Comparison of ENCODE assay signal across 8 mouse cellular contexts in genomic region chr3:94953384-94953763, GRCm38 (mm10). TPM values are rescaled to one million over a fixed set of nuclear protein-coding genes. Genes with fewer than 3 reads are reported as not detected.
DNase-seq lines count a peak whose midpoint lies in the region; ATAC-seq and TF ChIP-seq lines count a peak whose summit lies in the region.

No protein-coding gene starts in this region.

- 16% methylated on average over 9 of the region's 9 CpGs for WGBS in embryonic facial prominence, embryonic 11.5 days
- WGBS in intestine, embryonic 15.5 days, result 10% methylated on average over 9 of the region's 9 CpGs
- 17% methylated on average over 9 of the region's 9 CpGs for WGBS in neural tube, embryonic 13.5 days

- no peak for TF ChIP-seq CTCF in left cerebral cortex, adult 2 months (IDR thresholded peaks at IDR 0.05)

- H3K4me2 ChIP-seq in embryonic facial prominence, embryonic 11.5 days (ENCODE audit: low read depth, low read length), result peak overlapping the region; percentile 28
- H3K4me2 ChIP-seq in intestine, embryonic 15.5 days (replicated peaks), result peak overlapping the region; percentile 71
- H3K4me2 ChIP-seq in neural tube, embryonic 13.5 days, result peak overlapping the region; percentile 61

- H3K4me3 ChIP-seq in left cerebral cortex, adult 2 months, result peak overlapping the region; percentile 91
- H3K4me3 ChIP-seq in embryonic facial prominence, embryonic 11.5 days (ENCODE audit: low read depth, low read length), result peak overlapping the region; percentile 52
- H3K4me3 ChIP-seq in intestine, embryonic 15.5 days (replicated peaks), result peak overlapping the region; percentile 81
- peak overlapping the region; percentile 70 for H3K4me3 ChIP-seq in neural tube, embryonic 13.5 days

- H3K27me3 ChIP-seq in embryonic facial prominence, embryonic 11.5 days (ENCODE audit: control insufficient read depth, insufficient read depth, low read length), result no peaks in the 10 kb centered on the region
- H3K27me3 ChIP-seq in intestine, embryonic 15.5 days (replicated peaks), result no peaks in the 10 kb centered on the region
- H3K27me3 ChIP-seq in neural tube, embryonic 13.5 days, result no peaks in the 10 kb centered on the region

- no peaks in the 10 kb centered on the region for H3K4me1 ChIP-seq in embryonic facial prominence, embryonic 11.5 days (ENCODE audit: control insufficient read depth, insufficient read depth, low read length)
- H3K4me1 ChIP-seq in intestine, embryonic 15.5 days (replicated peaks), result peaks cover 16% of the 10 kb centered on the region
- H3K4me1 ChIP-seq in neural tube, embryonic 13.5 days (replicated peaks), result peaks cover 24% of the 10 kb centered on the region

- no peaks in the 10 kb centered on the region for H3K9me3 ChIP-seq in embryonic facial prominence, embryonic 11.5 days (replicated peaks; ENCODE audit: control insufficient read depth, low read length)
- no peaks in the 10 kb centered on the region for H3K9me3 ChIP-seq in intestine, embryonic 15.5 days
- no peaks in the 10 kb centered on the region for H3K9me3 ChIP-seq in neural tube, embryonic 13.5 days

- DNase-seq in left cerebral cortex, adult 2 months (ENCODE audit: extremely low spot score in 1 of 2, low spot score in 2 of 2), result no peak
- no peak for DNase-seq in left cerebral cortex, postnatal 4 days
- no peak for DNase-seq in embryonic facial prominence, embryonic 11.5 days (ENCODE audit: low spot score)
- no peak for DNase-seq in urinary bladder, adult 2 months (ENCODE audit: low spot score)
- DNase-seq in gastrocnemius, adult 8-10 months (ENCODE audit: low spot score in 2 of 2), result no peak
- DNase-seq in left cerebral cortex, adult 8-10 months (ENCODE audit: low spot score in 2 of 2), result no peak

- H3K27ac ChIP-seq in left cerebral cortex, adult 2 months, result peak overlapping the region; percentile 61; the same call in 1 of the 2 replicates
- peak overlapping the region; percentile 22; the same call in 1 of the 2 replicates for H3K27ac ChIP-seq in embryonic facial prominence, embryonic 11.5 days (replicated peaks; ENCODE audit: low read depth, low read length)
- peak overlapping the region; percentile 92 for H3K27ac ChIP-seq in intestine, embryonic 15.5 days
- peak overlapping the region; percentile 96 for H3K27ac ChIP-seq in neural tube, embryonic 13.5 days (replicated peaks)

- H3K36me3 ChIP-seq in embryonic facial prominence, embryonic 11.5 days (replicated peaks; ENCODE audit: control insufficient read depth, insufficient read depth, low read depth, low read length), result peaks cover 5% of the 10 kb centered on the region
- H3K36me3 ChIP-seq in intestine, embryonic 15.5 days, result peaks cover 18% of the 10 kb centered on the region
- peaks cover 28% of the 10 kb centered on the region for H3K36me3 ChIP-seq in neural tube, embryonic 13.5 days

- intact Hi-C loops in left cerebral cortex, adult 2 months (cut with DNase I), result no loop called here
- intact Hi-C loops in left cerebral cortex, postnatal 4 days (cut with DNase I), result no loop called here

- peak overlapping the region; percentile 68 for H3K9ac ChIP-seq in embryonic facial prominence, embryonic 11.5 days (replicated peaks; ENCODE audit: low read length)
- H3K9ac ChIP-seq in intestine, embryonic 15.5 days, result peak overlapping the region; percentile 50
- H3K9ac ChIP-seq in neural tube, embryonic 13.5 days, result peak overlapping the region; percentile 87

- ATAC-seq in embryonic facial prominence, embryonic 11.5 days (replicated peaks; ENCODE audit: insufficient number of reproducible peaks, low FRiP score, low TSS enrichment, low read depth), result no peak; the same call in 1 of the 2 replicates
- no peak for ATAC-seq in intestine, embryonic 15.5 days
- ATAC-seq in neural tube, embryonic 13.5 days (ENCODE audit: low read depth), result no peak; the same call in 1 of the 2 replicates

RNA-seq across cellular contexts. Expression of gene Rfx5, which starts 0.5 kb away (rescaled TPM):
- 10 to 100 TPM; 23.3 to 28.2 TPM for total RNA-seq in left cerebral cortex, adult 2 months (2021)
- 10 to 100 TPM; 19.6 to 27.6 TPM for total RNA-seq in left cerebral cortex, postnatal 4 days (2021)
- 10.8 and 12.5 TPM in 2 replicates for polyA plus RNA-seq in embryonic facial prominence, embryonic 11.5 days (2014; fragmentation: Nextera tagmentation; extraction: Ambion mirVana)
- polyA plus RNA-seq in intestine, embryonic 15.5 days (2015; fragmentation: Nextera tagmentation; extraction: Ambion mirVana), result 6.2 and 6.9 TPM in 2 replicates
- 5.5 and 6.1 TPM in 2 replicates for polyA plus RNA-seq in neural tube, embryonic 13.5 days (2015; fragmentation: Nextera tagmentation; extraction: Ambion mirVana)
- 22.7 and 23.4 TPM in 2 replicates for polyA plus RNA-seq in urinary bladder, adult 2 months (2012; rRNA removed)
- 1 to 10 TPM; 4.5 to 8.4 (median 6.1) TPM for total RNA-seq in gastrocnemius, adult 8-10 months (2022)
- 10 to 100 TPM; 25.3 to 30.5 (median 27.1) TPM for total RNA-seq in left cerebral cortex, adult 8-10 months (2022)

RNA-seq across cellular contexts. Expression of gene Selenbp1, which starts 20.5 kb away (rescaled TPM):
- total RNA-seq in left cerebral cortex, adult 2 months (2021), result 10 to 100 TPM in 1 of 2 experiments, 1 to 10 TPM in 1; 7.9 to 10.0 TPM
- 1 to 10 TPM; 3.8 to 4.8 TPM for total RNA-seq in left cerebral cortex, postnatal 4 days (2021)
- 10.5 and 11.3 TPM in 2 replicates for polyA plus RNA-seq in embryonic facial prominence, embryonic 11.5 days (2014; fragmentation: Nextera tagmentation; extraction: Ambion mirVana)
- polyA plus RNA-seq in intestine, embryonic 15.5 days (2015; fragmentation: Nextera tagmentation; extraction: Ambion mirVana), result 108 and 123 TPM in 2 replicates
- polyA plus RNA-seq in neural tube, embryonic 13.5 days (2015; fragmentation: Nextera tagmentation; extraction: Ambion mirVana), result 13.0 and 13.4 TPM in 2 replicates
- 83.1 and 85.8 TPM in 2 replicates for polyA plus RNA-seq in urinary bladder, adult 2 months (2012; rRNA removed)
- total RNA-seq in gastrocnemius, adult 8-10 months (2022), result 10 to 100 TPM; 10.2 to 21.5 (median 17.0) TPM
- 10 to 100 TPM; 10.2 to 12.8 (median 11.4) TPM for total RNA-seq in left cerebral cortex, adult 8-10 months (2022)

RNA-seq across cellular contexts. Expression of gene Pi4kb, which starts 21.2 kb away (rescaled TPM):
- total RNA-seq in left cerebral cortex, adult 2 months (2021), result 10 to 100 TPM; 58.0 to 58.4 TPM
- total RNA-seq in left cerebral cortex, postnatal 4 days (2021), result 10 to 100 TPM; 50.0 to 56.4 TPM
- 25.1 and 30.1 TPM in 2 replicates for polyA plus RNA-seq in embryonic facial prominence, embryonic 11.5 days (2014; fragmentation: Nextera tagmentation; extraction: Ambion mirVana)
- 19.8 and 22.6 TPM in 2 replicates for polyA plus RNA-seq in intestine, embryonic 15.5 days (2015; fragmentation: Nextera tagmentation; extraction: Ambion mirVana)
- 24.0 and 26.7 TPM in 2 replicates for polyA plus RNA-seq in neural tube, embryonic 13.5 days (2015; fragmentation: Nextera tagmentation; extraction: Ambion mirVana)
- 64.9 and 85.1 TPM in 2 replicates for polyA plus RNA-seq in urinary bladder, adult 2 months (2012; rRNA removed)
- 10 to 100 TPM; 16.7 to 22.2 (median 20.2) TPM for total RNA-seq in gastrocnemius, adult 8-10 months (2022)
- total RNA-seq in left cerebral cortex, adult 8-10 months (2022), result 10 to 100 TPM; 54.8 to 65.9 (median 59.6) TPM

Comparison
In these comparisons a context has a peak if more than half of its experiments do, and no peak if none do; other contexts are left out.
1. H3K27ac ChIP-seq: peak in every context shown above with its lines; median percentile 96 in neural tube, embryonic 13.5 days; 92 in intestine, embryonic 15.5 days; 61 in left cerebral cortex, adult 2 months; 22 in embryonic facial prominence, embryonic 11.5 days.